Mouse (Mus musculus): ENCODE data around the gene Gstm5.

The Gstm5 gene

DNA sequence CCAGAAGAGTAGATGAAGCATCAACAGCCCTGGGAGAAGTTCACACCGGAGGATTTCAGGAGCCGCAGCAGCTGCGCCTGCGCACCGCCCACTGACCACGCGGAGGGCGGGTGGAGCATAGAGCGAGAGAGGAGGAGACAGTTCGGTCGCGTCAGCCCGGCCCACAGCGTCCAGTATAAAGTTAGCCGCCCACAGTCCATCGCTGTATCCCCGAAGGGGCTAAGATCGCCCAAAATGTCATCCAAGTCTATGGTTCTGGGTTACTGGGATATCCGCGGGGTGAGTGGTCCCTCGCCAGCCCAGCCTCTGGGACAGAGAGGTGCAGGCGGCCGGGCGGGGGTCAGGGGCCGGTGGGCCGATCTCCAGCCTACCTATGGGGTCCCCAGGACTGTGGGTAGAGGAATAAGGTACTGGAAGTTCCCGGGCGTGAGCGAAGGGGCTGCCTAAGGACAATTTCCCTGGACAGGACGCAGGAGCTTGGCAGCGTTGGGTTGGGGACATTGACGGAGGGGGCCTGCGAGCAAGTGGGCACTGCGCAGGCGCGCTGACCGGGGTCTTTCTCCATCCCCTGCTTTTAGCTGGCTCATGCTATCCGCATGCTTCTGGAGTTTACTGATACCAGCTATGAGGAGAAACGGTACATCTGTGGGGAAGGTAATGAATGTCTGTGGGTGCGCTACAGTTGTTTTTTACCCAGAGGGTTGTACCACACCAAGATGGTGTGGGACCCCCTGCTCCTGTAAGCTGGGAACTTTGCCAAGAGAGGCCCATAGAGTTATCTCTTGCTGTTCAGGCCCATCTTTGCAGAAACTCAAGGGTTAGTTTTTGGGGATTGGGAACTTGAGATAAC lies at the start of gene Gstm5:
TSS of gene Gstm5 (plus strand) at position 102 of the 850 bp plus-strand sequence.
- in situ Hi-C loops (cut with MboI; ENCODE audit: low sequenced_read_pairs): no loop called here

GRCm38 (mm10) chr3:107846175-107846574 lies 49.4 kb upstream of the Gstm5 start:
- in situ Hi-C loops (cut with MboI; ENCODE audit: low sequenced_read_pairs): no loop called here

DNA sequence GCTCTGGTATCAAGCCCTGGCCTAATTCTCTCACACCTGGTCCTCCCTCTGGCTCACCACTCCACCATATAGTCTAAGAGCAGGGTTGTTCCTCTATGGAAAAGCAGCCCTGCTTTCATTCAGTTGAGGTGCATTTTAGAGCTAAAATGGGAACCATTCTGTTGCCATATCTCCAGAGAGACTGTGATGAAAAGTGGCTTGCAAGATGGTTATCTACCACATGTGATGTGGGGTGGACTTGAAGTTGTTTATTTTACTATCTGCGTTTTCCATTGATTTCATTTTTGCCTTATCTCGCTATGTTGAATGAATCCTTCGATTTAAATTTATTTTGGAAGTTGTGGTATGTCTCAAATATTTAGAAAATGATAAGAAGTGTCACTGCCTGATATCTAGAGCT lies 48.8 kb upstream of the Gstm5 start:
- in situ Hi-C loops (cut with MboI; ENCODE audit: low sequenced_read_pairs): no loop called here

- in situ Hi-C loops (cut with MboI; ENCODE audit: low sequenced_read_pairs): no loop called here
These were observed 47.5 kb upstream of the Gstm5 start for GRCm38 (mm10) chr3:107848126-107848525.

DNA sequence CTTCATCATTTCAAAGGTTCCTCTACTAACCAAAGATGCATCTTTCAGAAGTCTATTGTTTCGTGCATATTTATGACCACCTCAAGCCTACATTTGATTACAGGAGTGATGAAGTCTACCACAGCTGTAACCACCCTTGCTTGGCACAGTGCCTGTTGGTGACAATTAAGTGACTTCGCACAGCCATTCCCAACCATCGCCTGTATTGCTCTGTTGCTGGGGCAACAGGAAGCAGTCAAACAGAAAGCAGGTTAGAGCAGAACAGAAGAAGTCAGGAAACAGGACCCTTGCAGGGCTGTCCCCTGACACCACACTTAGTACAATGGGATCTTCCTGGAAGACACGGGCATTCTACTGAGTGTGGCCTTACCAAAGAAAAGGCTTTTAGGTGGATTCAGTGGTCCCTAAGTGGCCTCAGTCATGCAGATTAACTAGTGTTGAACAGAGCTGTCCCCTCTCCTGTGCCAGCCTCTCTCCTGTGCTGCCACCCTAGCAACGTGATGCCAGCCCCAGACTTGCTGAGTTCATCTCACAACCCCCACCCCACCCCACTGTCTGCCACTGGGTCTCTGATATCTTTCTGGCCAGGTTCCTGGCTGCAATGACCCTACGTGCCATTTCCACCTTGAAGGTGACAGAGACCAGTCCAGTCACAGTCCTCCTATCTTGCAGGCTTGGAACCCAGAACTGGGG lies 46.5 kb upstream of the Gstm5 start:
- in situ Hi-C loops (cut with MboI; ENCODE audit: low sequenced_read_pairs): no loop called here

DNA sequence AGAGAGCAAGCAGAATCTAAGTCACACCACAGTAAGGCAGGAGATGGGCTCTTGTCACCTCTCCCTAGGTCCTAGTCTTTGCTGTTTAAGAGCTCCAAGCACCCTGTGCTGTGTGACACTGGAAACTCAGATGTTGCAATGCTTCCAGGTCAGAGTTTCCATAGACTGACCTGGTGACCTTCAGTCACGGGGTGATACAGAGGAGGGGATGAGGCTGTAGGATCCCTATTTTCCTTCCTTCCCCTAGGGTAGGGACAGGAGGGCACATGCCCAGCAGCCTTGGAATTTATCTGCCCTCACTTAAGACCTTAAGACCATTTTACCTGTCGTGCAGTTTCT lies 46.0 kb upstream of the Gstm5 start:
- in situ Hi-C loops (cut with MboI; ENCODE audit: low sequenced_read_pairs): no loop called here

DNA sequence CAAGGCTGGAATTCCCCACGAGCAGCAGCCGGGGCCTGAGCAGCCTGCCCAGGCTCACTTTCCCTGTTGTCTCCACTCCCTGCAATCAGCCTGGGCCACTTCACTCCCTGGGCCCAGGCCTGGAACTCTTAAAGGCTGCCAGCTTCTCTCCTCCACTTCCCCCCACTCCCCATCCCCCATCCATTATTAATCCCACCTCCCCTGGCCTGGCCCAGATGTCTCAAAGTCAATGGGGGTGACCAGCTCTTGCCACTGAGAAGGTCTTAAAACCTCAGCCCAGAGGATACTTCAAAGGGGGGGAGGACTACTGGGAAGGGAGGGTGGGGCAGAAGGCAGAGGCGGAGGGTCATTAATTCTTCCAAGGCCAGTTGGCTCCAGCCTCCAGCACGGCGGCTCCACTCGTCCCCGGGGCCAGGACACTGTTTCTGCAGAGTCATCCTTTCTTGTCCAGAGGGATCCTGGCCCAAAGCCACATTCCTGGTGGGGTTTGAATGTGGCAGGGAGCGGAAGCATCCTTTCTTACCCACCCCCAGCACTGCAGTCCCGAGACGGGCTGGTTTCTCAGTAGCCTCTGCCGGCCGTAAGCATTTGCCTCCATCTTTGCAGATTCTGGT lies 45.1 kb upstream of the Gstm5 start:
- in situ Hi-C loops (cut with MboI; ENCODE audit: low sequenced_read_pairs): no loop called here

GRCm38 (mm10) chr3:107852786-107853185 lies 42.8 kb upstream of the Gstm5 start:
- in situ Hi-C loops (cut with MboI; ENCODE audit: low sequenced_read_pairs): no loop called here

DNA sequence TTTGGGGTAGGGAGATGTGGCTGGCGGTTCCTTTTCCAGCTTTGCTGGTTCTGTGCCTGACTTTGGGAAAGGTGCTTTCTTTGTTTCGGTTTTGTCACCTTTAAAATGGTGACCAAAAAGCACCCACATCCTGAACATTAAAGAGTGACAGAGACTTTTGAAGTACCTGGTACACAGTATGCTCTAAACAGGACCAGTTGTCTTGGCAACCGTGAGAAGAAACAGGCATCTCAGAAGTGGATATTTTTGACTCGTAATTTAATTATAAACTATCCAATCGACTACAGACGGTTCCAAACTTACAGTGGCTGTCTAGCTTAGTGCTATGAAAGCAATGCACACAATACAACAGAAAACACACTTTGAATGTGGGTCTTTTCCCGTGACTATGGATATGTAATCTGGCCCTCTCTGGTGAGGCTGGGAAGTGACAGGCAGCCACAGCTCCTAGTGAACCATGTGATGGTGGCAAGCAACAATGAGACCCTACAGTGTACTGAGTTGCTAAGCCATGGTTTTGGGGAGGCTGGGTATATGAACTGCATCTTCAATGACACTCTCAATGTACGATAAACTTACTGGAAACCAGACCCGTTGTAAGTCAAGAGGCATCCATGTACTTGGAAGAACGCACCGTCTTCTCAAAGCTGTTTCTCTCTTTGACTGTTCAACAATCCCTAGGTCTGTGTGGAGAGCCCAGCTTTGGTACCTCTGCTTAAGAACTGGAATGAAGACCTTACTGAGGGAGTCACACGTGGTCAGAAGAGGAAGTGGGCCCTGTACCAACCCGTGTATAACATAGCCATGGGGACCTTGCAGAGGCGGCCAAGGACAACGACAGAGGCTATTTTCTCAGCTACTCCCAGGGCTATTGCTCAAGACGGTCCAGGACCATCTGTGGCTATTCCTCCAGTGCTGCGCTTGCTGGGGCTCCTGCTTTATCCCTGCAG lies 42.1 kb upstream of the Gstm5 start:
- in situ Hi-C loops (cut with MboI; ENCODE audit: low sequenced_read_pairs): no loop called here

GRCm38 (mm10) chr3:107855368-107855767 lies 40.3 kb upstream of the Gstm5 start:
- in situ Hi-C loops (cut with MboI; ENCODE audit: low sequenced_read_pairs): no loop called here

- in situ Hi-C loops (cut with MboI; ENCODE audit: low sequenced_read_pairs): no loop called here
These were observed 38.0 kb upstream of the Gstm5 start for GRCm38 (mm10) chr3:107857646-107858045.

DNA sequence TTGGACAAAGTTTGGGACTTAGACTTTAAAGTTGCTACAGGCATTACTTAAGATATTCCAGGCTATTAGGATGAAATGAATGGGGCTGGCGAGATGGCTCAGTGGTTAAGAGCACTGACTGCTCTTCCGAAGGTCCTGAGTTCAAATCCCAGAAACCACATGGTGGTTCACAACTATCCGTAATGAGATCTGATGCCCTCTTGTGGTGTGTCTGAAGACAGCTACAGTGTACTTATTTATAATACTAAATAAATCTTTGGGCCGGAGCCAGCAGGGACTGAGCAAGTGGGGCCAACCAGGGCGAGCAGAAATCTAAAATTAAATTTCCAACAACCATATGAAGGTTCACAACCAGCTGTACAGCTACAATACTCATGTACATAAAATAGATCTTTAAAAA lies 34.1 kb upstream of the Gstm5 start:
- in situ Hi-C loops (cut with MboI; ENCODE audit: low sequenced_read_pairs): loop anchor here (5.0 kb wide), 1 partner anchor 164 kb away; the partner anchor contains the start of gene Ahcyl1

DNA sequence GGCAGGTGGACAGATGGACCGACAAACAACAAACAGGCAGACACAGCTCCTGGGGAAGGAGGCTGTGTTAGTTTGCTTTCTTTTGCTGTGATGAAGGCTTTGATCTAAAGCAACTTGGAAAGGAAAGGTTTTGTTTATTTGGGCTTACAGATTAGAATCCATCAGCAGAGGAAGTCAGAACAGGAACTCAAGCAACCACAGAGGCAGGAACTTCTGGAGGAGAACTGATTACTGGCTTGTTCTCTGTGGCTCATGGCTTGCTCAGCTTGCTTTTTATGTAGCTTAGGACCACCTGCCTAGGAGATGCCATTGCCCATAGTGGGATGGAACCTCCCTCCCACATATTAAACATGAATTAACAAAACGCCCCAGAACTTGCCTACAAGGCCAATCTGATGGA lies 33.1 kb upstream of the Gstm5 start:
- in situ Hi-C loops (cut with MboI; ENCODE audit: low sequenced_read_pairs): loop anchor here (5.0 kb wide), 1 partner anchor 165 kb away; the partner anchor contains the start of gene Ahcyl1

DNA sequence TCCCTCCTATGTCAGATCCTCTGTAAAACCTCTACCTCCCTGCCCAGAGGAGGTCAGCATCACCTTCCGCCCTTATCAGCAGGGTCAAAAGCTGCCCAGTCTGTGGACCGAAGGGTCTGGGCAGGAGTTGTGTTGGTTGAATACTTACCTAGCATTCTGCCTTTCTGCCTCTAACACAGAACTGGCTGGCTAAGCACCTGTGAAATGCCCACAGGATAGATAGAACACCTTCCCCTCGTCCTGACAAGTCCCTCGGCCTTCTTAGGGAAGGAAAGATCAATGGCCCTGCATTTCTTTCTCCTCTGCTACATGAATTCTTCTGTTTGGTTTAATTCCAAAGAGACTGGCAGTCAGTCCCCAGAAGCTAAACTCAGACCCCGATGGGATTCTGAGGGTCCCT lies 32.1 kb upstream of the Gstm5 start:
- in situ Hi-C loops (cut with MboI; ENCODE audit: low sequenced_read_pairs): loop anchor here (5.0 kb wide), 1 partner anchor 166 kb away; the partner anchor contains the start of gene Ahcyl1

GRCm38 (mm10) chr3:107863898-107864603 lies 31.6 kb upstream of the Gstm5 start:
- in situ Hi-C loops (cut with MboI; ENCODE audit: low sequenced_read_pairs): loop anchor here (5.0 kb wide), 1 partner anchor 167 kb away; the partner anchor contains the start of gene Ahcyl1

- in situ Hi-C loops (cut with MboI; ENCODE audit: low sequenced_read_pairs): no loop called here
These were observed 30.1 kb upstream of the Gstm5 start for GRCm38 (mm10) chr3:107865364-107866091.

- in situ Hi-C loops (cut with MboI; ENCODE audit: low sequenced_read_pairs): no loop called here
These were observed 28.5 kb upstream of the Gstm5 start for GRCm38 (mm10) chr3:107867086-107867485.

GRCm38 (mm10) chr3:107868452-107868851 lies 27.2 kb upstream of the Gstm5 start:
- in situ Hi-C loops (cut with MboI; ENCODE audit: low sequenced_read_pairs): no loop called here

DNA sequence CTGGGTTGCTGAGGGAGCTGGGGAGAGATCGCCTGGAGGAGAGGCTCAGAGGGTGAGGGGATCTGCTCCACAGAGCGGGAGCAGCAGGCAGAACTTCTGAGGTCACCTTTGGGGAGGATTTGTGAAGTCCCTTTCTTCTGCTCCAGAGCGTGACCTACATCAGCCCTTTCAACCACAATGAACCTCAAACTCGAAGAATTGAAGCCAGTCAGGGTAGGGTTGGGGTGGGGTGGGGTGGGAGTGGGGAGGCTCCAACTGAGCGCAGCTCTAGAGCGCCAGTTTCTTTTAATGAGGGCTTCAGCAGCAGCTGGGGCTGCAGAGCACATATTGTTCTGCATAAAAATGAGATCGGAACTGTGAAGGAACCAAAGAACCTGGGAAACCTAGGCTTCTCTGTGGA lies 26.5 kb upstream of the Gstm5 start:
- in situ Hi-C loops (cut with MboI; ENCODE audit: low sequenced_read_pairs): no loop called here
